Mouse (Mus musculus) brain, embryonic 14.5 days (tissue): Measurements from ENCODE around the gene Gm6164. TPM values are rescaled to one million over a fixed set of nuclear protein-coding genes. Genes with fewer than 3 reads are reported as not detected.
"Not testable (repeated sequence)": the region's sequence is repeated elsewhere in the genome, so short reads cannot be mapped to it uniquely, and the experiment has no call there.

Experiments
- DNase-seq: peaks from one replicate; pipeline ENCODE4 v3.0.0-alpha.2; 2011; ENCODE audit warnings: low read depth
- polyA plus RNA-seq: library from polyadenylated mRNA; depleted of rRNA; stranded (reverse); fragments of >200 nt; gene quantifications from 2 replicates; pipeline ENCODE4 v1.2.3, GENCODE M21; 2012; rRNA removed

Gm6164 gene
- polyA plus RNA-seq: not detected in 2 replicates

DNA sequence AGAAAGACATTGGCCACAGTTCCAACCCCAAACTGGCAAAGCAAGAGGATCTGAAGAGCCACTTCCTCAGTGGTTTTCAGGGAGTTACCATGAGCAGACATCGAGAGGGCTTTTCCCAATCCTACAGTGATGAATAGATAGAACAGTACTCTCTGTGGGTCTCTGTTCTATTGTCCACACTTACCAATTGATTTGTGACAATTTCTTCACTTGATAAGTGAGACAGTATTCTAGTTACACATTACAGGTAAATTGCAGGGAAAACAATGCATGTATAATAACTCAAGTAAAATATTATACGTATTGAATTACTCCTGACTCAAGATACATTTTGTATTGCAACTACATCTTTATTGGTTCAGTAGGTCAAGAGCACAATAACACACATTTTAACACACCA is at the start of gene Gm6164:
TSS of gene Gm6164 (minus strand) at position 101 of the 400 bp plus-strand sequence.
- not testable (repeated sequence) for DNase-seq

DNA sequence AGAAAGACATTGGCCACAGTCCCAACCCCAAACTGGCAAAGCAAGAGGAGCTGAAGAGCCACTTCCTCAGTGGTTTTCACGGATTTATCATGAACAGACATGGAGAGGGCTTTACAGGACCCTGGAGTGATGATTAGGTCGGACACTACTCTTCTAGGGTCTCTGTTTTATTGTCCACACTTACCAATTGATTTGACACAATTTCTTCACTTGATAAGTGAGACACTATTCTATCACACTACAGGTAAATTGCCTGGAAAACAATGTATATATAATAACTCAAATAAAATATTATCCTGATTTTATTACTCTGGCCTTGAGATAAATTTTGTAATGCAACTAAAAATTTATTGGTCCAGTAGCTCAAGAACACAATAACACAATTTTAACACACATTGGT is 28.3 kb upstream of the Gm6164 start, which contains the start of gene Gm4498:
TSS of gene Gm4498 (minus strand) at position 101 of the 400 bp plus-strand sequence.
- not testable (repeated sequence) for DNase-seq

DNA sequence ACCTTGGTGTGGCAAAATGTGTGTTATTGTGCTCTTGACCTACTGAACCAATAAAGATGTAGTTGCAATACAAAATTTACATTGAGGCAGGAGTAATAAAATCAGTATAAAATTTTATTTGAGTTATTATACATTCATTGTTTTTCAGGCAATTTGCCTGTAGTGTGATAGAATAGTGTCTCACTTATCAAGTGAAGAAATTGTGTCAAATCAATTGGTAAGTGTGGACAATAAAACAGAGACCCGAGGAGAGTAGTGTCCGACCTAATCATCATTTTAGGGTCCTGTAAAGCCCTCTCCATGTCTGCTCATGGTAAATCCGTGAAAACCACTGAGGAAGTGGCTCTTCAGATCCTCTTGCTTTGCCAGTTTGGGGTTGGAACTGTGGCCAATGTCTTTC is 12.0 kb downstream of the Gm6164 start, which contains the start of gene Vmn1r95:
TSS of gene Vmn1r95 (plus strand) at position 301 of the 400 bp plus-strand sequence.
- DNase-seq: not testable (repeated sequence)

DNA sequence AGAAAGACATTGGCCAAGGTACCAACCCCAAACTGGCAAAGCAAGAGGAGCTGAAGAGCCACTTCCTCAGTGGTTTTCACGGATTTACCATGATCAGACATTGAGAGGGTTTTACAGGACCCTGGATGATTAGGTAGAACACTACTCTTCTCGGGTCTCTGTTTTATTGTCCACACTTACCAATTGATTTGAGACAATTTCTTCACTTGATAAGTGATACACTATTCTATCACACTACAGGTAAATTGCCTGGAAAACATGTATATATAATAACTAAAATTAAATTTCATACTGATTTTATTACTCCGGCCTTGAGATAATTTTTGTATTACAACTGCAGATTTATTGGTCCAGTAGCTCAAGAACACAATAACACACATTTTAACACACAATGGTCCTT is 37.1 kb downstream of the Gm6164 start, which contains the start of gene Vmn1r94:
TSS of gene Vmn1r94 (minus strand) at position 101 of the 400 bp plus-strand sequence.
- not testable (repeated sequence) for DNase-seq

Other genes with a start within 250 kb of the Gm6164 start
- gene Ceacam20, start 240.2 kb downstream of the Gm6164 start, polyA plus RNA-seq: not detected in 2 replicates
- not detected in 2 replicates for gene Nlrp9b, start 214.1 kb downstream of the Gm6164 start, polyA plus RNA-seq
- not detected in 2 replicates for gene Vmn1r91, start 105.9 kb downstream of the Gm6164 start, polyA plus RNA-seq
- not detected in 2 replicates for gene Gm16442, start 83.0 kb downstream of the Gm6164 start, polyA plus RNA-seq
- not detected in 2 replicates for gene Vmn1r93, start 66.5 kb downstream of the Gm6164 start, polyA plus RNA-seq
- not detected in 2 replicates for gene Vmn1r94, start 37.2 kb downstream of the Gm6164 start, polyA plus RNA-seq
- gene Vmn1r95, start 11.9 kb downstream of the Gm6164 start, polyA plus RNA-seq: not detected in 2 replicates
- not detected in 2 replicates for gene Gm4498, start 28.2 kb upstream of the Gm6164 start, polyA plus RNA-seq
- gene Gm5890, start 57.2 kb upstream of the Gm6164 start, polyA plus RNA-seq: not detected in 2 replicates
- gene Gm4133, start 128.5 kb upstream of the Gm6164 start, polyA plus RNA-seq: not detected in 2 replicates
- not detected in 2 replicates for gene Gm5728, start 169.8 kb upstream of the Gm6164 start, polyA plus RNA-seq
- gene Vmn1r100, start 212.3 kb upstream of the Gm6164 start, polyA plus RNA-seq: not detected in 2 replicates
- not detected in 2 replicates for gene Vmn1r101, start 237.0 kb upstream of the Gm6164 start, polyA plus RNA-seq